Mouse (Mus musculus) thymus, adult 2 months (tissue): ENCODE measurements at regions not wholly inside any gene's neighbourhood (a gene's known extent, or its start where the extent isn't known, plus 50 kb on each side); places are given as distances from the start of the nearest gene placed in this dataset.
"Not testable (repeated sequence)": the region's sequence is repeated elsewhere in the genome, so short reads cannot be mapped to it uniquely, and the experiment has no call there.

Experiments
- CTCF ChIP-seq: fragments of 200-500 bp; IDR thresholded peaks from 2 replicates; pipeline ENCODE4 v1.5.1; 2012; ENCODE audit warnings: mild to moderate bottlenecking, control low read depth, low read length, moderate library complexity, borderline replicate concordance; ENCODE audit not compliant: control insufficient read depth, poor library complexity, insufficient read depth; ENCODE audit errors: extremely low read depth
- POLR2A ChIP-seq: fragments of 200-500 bp; IDR thresholded peaks from 2 replicates; pipeline ENCODE4 v1.6.1; 2012; ENCODE audit warnings: mild to moderate bottlenecking, low read length, control low read depth, moderate library complexity; ENCODE audit not compliant: control insufficient read depth, poor library complexity, insufficient read depth; ENCODE audit errors: extremely low read depth

GRCm38 (mm10) chr7:73656424-73656795, 83.7 kb upstream of the Fam174b start:
- not testable (repeated sequence) for TF ChIP-seq CTCF, POLR2A
